Mouse (Mus musculus) intestine, embryonic 15.5 days (tissue): ENCODE measurements around the gene Tcea3. TPM values are rescaled to one million over a fixed set of nuclear protein-coding genes. Genes with fewer than 3 reads are reported as not detected.

Source experiments
- ATAC-seq: fragments of 200-750 bp; cut with Nextera tagmentation; 2 replicates; pipeline ENCODE4 v1.8.0; 2017; ENCODE audit warnings: moderate TSS enrichment, moderate library complexity
- H3K27ac ChIP-seq: fragments of 300-500 bp; sonication (generic); 2 replicates; pipeline ENCODE4 v1.5.1; 2015; ENCODE audit warnings: mild to moderate bottlenecking, inconsistent platforms
- H3K27me3 ChIP-seq: fragments of 300-500 bp; sonication (generic); replicated peaks from 2 replicates; pipeline ENCODE4 v1.6.1; 2015; ENCODE audit warnings: inconsistent platforms
- H3K36me3 ChIP-seq: fragments of 300-500 bp; sonication (generic); 2 replicates; pipeline ENCODE4 v1.6.1; 2015; ENCODE audit warnings: inconsistent platforms
- H3K4me1 ChIP-seq: fragments of 300-500 bp; sonication (generic); replicated peaks from 2 replicates; pipeline ENCODE4 v1.6.1; 2015; ENCODE audit warnings: inconsistent platforms
- H3K4me2 ChIP-seq: fragments of 300-500 bp; sonication (generic); replicated peaks from 2 replicates; pipeline ENCODE4 v1.6.1; 2015; ENCODE audit warnings: mild to moderate bottlenecking, inconsistent platforms
- H3K4me3 ChIP-seq: fragments of 300-500 bp; sonication (generic); replicated peaks from 2 replicates; pipeline ENCODE4 v1.5.1; 2015; ENCODE audit warnings: inconsistent platforms
- H3K9ac ChIP-seq: fragments of 300-500 bp; sonication (generic); 2 replicates; pipeline ENCODE4 v1.6.1; 2015; ENCODE audit warnings: inconsistent platforms
- H3K9me3 ChIP-seq: fragments of 300-500 bp; sonication (generic); 2 replicates; pipeline ENCODE4 v1.6.1; 2016; ENCODE audit warnings: inconsistent platforms
- WGBS: fragments of 180-500 bp; shearing (Covaris S2); methylation state at CpG from one replicate; pipeline ENCODE4 v1.1.7; 2015; 5-methylcytosine and 5-hydroxymethylcytosine counted together
- polyA plus RNA-seq: library from polyadenylated mRNA; unstranded; fragments of >200 nt; fragmentation: Nextera tagmentation; extraction: Ambion mirVana; gene quantifications from 2 replicates; pipeline ENCODE4 v1.2.1, GENCODE M21; 2015

The Tcea3 gene
- polyA plus RNA-seq: 18.3 and 19.0 TPM in 2 replicates

DNA sequence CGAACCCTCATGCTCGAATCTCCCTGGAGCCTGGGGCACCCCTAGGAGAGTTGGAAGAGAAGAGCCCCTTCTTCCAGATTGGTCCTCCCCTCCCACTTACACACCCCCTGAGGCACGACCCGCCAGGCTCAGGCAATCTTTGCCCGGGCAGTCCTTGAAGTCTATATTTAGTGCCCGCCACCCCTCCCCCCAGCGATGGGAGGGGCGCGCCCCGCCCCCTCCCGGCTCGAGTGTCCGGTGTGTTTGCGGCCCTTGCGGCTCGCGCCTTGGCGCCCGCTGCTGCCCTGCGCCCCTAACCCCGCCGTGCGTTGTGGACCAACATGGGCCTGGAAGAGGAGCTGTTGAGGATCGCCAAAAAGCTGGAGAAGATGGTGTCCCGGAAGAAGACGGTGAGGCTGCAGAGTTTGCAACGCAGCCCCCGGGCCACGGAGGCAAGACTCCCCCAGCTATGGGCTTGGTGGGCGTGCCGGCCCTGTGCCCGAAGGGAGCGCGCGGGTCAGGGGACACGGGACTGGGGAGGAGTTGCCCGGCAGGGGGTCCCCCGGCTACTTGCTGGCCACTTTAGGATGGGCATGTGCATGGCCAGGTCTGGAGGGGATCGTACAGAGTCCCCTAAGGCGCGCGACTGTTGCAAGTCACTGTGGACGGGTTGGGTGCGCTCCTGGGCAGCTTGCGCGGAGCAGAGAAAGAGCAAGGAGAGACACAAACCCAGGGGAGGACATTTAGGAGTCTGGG lies at the start of gene Tcea3:
Gene Tcea3, plus strand, starts transcription at position 1 of the 735 bp plus-strand sequence.
- ATAC-seq: peak; percentile 41
- Histone ChIP-seq H3K4me2 (peak within 1 kb of the TSS; percentile 99), H3K9me3 (no peaks in the 10 kb centered on the region), H3K27ac (peak within 1 kb of the TSS; percentile 27; the same call in 1 of the 2 replicates), H3K36me3 (0 out of 2 replicates have a peak, but pooled peaks cover 2% of the 10 kb centered on the region), H3K4me1 (peaks cover 44% of the 10 kb centered on the region), H3K9ac (peak within 1 kb of the TSS; percentile 58), H3K27me3 (peaks cover 12% of the 10 kb centered on the region), H3K4me3 (peak within 1 kb of the TSS; percentile 54)
- whole genome bisulfite sequencing: under 1% methylated on average over 46 of the region's 46 CpGs

DNA sequence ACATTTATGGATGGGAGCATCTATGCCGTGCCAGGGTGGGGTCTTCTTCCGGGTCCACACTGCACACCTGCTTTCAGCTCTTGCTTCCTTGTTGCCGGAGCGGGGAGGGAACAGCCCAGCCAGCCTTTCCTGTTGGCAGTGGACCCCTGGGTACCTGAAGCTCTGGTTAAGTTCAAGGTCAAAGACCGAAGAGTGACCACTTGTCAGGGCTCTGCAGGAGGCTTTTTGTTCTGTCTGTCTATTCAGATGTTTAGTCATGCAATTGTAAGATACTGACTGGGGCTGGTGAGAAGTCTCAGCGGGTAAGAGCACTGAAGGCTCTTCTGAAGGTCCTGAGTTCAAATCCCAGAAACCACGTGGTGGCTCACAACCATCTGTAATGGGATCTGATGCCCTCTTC lies 48.7 kb upstream of the Tcea3 start:
- Histone ChIP-seq H3K9ac (no peak overlapping the region), H3K27ac (no peak overlapping the region), H3K4me2 (no peak overlapping the region), H3K9me3 (no peaks in the 10 kb centered on the region), H3K27me3 (no peaks in the 10 kb centered on the region), H3K36me3 (no peaks in the 10 kb centered on the region), H3K4me1 (peaks cover 6% of the 10 kb centered on the region; the same call in 1 of the 2 replicates), H3K4me3 (no peak overlapping the region)
- ATAC-seq: no peak
- 66% methylated on average over 7 of the region's 7 CpGs for WGBS

DNA sequence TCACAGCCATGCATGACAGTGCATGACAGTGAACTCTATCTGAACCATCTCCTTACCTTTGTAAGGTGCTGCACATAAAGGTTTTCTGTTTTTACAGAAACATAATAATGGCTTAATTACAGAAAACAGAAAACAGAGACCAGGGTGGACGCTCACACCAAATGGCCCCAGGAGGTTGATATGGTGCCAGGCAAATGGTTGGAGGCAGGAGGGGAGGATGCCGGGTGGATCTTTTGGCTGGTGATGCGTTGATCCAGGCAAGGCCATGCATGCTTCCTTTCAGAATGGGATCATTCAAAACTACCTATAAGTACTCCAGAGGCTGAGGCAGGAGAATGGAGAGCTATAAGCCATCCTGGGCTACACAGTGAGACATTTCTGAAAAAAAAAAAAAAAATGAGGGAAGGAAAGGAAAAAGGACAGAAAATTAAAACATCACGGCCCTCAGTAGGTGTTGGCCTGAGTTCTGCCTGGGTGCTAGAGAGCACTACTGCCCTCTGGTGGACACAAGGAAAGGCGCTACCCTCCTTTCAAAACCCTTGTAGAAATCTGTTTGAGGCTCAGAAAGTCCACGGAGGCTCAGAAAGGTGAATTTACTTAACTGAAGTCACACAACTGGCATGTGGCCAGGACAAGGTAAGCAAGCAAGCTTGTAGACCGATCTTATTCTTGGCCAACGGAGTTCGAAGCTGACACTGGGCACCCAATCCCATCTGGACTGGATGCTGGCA lies 47.8 kb upstream of the Tcea3 start:
- H3K27ac ChIP-seq: no peak overlapping the region
- H3K27me3 ChIP-seq: no peaks in the 10 kb centered on the region
- no peaks in the 10 kb centered on the region for H3K9me3 ChIP-seq
- H3K4me1 ChIP-seq: peaks cover 6% of the 10 kb centered on the region; the same call in 1 of the 2 replicates
- no peak overlapping the region for H3K4me2 ChIP-seq
- H3K4me3 ChIP-seq: no peak overlapping the region
- no peak overlapping the region for H3K9ac ChIP-seq
- H3K36me3 ChIP-seq: no peaks in the 10 kb centered on the region
- WGBS: 29% methylated on average over 9 of the region's 9 CpGs
- 0 out of 2 replicates have a peak, but pooled peaks have one; percentile 4 for ATAC-seq

DNA sequence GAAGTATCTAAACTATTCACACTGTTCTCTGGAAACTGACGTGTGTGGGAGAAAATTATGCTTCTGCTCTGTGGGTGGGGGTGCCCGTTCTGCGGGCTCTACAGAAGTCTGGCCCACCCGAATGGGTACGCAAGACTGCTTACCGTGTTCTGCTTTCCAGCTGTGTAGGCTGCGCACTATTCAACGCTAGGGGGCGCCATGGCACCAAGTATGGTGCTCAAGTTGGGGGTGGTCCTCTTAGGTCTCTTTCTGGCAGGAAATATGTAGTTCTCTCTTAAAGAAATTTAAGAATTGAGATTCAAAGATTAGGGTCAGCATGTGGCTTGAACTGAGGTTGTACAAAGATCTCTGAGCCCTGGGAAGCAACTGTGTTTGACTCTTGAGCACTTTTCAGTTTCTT lies 45.0 kb upstream of the Tcea3 start:
- no peak overlapping the region for H3K9ac ChIP-seq
- no peaks in the 10 kb centered on the region for H3K9me3 ChIP-seq
- H3K27me3 ChIP-seq: no peaks in the 10 kb centered on the region
- H3K27ac ChIP-seq: no peak overlapping the region
- WGBS: 8% methylated on average over 9 of the region's 9 CpGs
- H3K4me2 ChIP-seq: no peak overlapping the region
- H3K4me1 ChIP-seq: peaks cover 11% of the 10 kb centered on the region
- no peaks in the 10 kb centered on the region for H3K36me3 ChIP-seq
- H3K4me3 ChIP-seq: no peak overlapping the region
- no peak for ATAC-seq

DNA sequence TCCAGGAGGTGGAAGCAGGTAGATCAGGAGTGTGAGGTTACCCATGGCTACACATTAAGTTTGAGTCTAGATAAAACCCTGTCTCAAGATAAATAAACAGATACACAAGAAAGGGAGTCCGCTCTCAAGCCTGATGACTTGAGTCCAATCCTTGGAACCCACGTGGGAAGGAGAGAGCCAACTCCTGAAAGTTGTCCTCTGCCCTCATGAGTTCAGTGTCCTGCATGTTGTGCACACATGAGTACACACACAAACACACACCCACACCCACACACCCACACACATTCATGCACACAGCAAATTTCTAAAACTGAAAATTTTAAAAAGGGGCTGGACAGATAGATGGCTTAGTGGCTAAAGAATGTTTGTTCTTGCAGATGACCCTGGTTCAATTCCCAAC lies 42.8 kb upstream of the Tcea3 start:
- Histone ChIP-seq H3K27me3 (no peaks in the 10 kb centered on the region), H3K36me3 (no peaks in the 10 kb centered on the region), H3K4me2 (no peak overlapping the region), H3K9ac (no peak overlapping the region), H3K27ac (no peak overlapping the region), H3K9me3 (no peaks in the 10 kb centered on the region), H3K4me3 (no peak overlapping the region), H3K4me1 (peaks cover 17% of the 10 kb centered on the region)
- no peak for ATAC-seq
- 79% methylated on average over 2 of the region's 2 CpGs for WGBS

DNA sequence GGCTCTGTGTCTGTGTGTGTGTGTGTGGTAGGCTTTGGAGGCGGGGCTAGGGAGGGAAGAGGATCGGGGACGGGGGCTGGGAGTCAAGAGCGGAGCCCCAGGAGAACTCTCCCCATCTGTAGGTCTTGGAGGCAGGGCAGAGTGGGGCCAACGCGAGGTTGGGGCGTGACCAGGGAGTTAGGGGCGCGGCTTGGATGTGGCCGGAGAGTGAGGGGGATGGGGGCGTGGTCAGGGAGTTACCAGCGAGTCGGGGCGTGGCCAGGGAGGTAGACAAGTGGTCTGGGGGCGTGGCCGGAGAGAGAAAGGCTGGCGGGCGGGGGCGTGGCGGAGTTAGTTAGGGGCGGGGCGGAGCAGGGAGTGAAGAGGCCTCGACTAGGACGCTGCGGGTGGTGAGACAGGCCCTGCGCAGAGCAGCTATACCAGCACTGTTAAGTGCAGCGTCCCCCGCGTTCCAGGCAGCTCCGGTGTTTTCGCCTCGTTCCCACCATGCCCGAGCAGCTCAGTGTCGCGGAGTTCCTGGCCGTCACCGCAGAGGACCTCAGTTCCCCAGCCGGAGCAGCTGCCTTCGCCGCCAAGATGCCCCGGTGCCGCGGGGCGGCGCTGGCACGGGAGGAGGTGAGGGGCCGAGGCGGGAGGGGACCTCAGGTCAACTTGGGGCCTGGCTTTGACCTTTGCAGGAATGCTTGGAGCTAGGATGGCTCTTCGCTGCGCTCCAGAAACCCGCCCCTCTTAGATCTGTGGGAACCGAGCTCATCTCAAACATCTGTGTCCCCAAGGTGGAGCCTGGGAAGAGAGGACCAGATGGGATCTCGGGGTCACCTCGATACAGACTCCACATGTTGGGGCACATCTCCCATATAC lies 41.3 kb upstream of the Tcea3 start, which contains the start of gene Asap3:
Gene Asap3, plus strand, starts transcription at position 333 of the 861 bp plus-strand sequence.
- Histone ChIP-seq H3K27ac (peak within 1 kb of the TSS; percentile 79), H3K4me3 (peak within 1 kb of the TSS; percentile 63), H3K9ac (peak within 1 kb of the TSS; percentile 66), H3K4me1 (peaks cover 17% of the 10 kb centered on the region), H3K9me3 (no peaks in the 10 kb centered on the region), H3K4me2 (peak within 1 kb of the TSS; percentile 99), H3K36me3 (no peaks in the 10 kb centered on the region), H3K27me3 (no peaks in the 10 kb centered on the region)
- under 1% methylated on average over 54 of the region's 54 CpGs for WGBS
- ATAC-seq: peak; percentile 95

DNA sequence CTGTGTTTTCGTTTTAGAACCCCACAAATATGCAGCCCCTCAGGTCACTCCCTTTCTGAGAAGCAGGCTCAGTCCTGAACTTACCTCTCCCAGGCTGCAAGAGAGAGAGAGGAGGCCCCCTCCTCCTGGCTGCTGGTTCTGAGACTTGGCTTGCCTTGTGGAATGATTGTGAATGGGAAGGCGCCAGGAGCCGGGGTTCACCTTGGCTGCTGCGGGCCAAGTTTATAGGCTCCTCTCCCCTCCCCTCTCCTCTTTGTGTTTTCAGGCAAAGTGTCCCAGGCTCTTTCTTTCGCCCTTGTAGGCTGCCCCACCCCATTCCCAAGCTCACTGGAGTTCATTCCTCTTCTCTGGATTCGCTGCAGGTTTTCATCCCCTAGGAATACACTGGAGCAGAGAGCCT lies 40.6 kb upstream of the Tcea3 start:
- H3K27ac ChIP-seq: peak overlapping the region; percentile 27; the same call in 1 of the 2 replicates

DNA sequence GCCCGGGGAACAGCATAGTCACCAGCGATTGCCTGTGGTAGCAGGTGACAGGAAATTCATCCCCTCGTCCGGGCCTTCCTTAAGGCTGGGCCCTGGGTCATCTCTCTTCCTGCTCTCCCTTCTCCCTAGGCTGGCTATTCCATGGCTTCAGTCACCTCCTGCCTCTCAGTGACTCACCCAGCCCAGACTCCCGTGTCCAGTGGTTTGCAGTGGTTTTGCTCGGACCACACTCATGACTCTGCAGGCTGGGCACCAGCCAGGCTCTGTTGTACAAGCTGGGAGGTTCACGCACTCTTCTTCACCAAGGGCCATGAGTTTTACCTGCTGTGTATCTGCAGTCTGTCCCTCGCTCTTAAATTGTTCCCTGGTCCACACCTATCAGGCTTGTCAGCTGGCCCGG lies 36.6 kb upstream of the Tcea3 start:
- no peaks in the 10 kb centered on the region for H3K36me3 ChIP-seq
- no peaks in the 10 kb centered on the region for H3K27me3 ChIP-seq
- no peak overlapping the region for H3K4me2 ChIP-seq
- no peak overlapping the region for H3K9ac ChIP-seq
- ATAC-seq: no peak
- no peaks in the 10 kb centered on the region for H3K9me3 ChIP-seq
- no peak overlapping the region for H3K4me3 ChIP-seq
- H3K27ac ChIP-seq: no peak overlapping the region
- H3K4me1 ChIP-seq: peaks cover 24% of the 10 kb centered on the region
- WGBS: 78% methylated on average over 9 of the region's 9 CpGs

More for the DNA sequence above, 40.6 kb upstream of the Tcea3 start:
- Histone ChIP-seq H3K4me3 (peak overlapping the region; percentile 63), H3K27me3 (no peaks in the 10 kb centered on the region), H3K9ac (peak overlapping the region; percentile 66), H3K4me2 (peak overlapping the region; percentile 99), H3K9me3 (no peaks in the 10 kb centered on the region), H3K4me1 (peaks cover 17% of the 10 kb centered on the region), H3K36me3 (no peaks in the 10 kb centered on the region)
- WGBS: 4% methylated on average over 6 of the region's 6 CpGs
- peak; percentile 9; the same call in 1 of the 2 replicates for ATAC-seq

DNA sequence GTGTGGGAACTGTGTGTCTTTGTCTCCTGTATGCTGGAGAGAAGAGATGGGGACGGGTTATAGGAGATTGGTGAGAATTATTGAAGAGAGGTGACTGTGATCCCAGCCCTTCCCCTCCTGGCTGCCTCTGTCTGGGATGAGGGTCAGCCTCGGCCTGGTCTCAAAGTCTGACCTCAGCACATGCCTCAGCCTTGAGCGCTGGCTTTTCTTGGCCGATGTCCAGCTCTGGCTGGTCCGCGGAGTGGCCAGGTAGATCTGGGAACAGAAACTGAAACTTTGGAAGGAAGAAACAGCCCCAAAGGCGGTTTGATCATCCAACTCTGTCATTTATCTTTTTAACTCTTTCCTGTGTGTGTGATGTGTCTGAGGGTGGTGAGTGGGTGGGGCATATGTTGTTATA lies 33.9 kb upstream of the Tcea3 start:
- H3K9me3 ChIP-seq: no peaks in the 10 kb centered on the region
- no peak overlapping the region for H3K4me2 ChIP-seq
- H3K4me3 ChIP-seq: no peak overlapping the region
- H3K4me1 ChIP-seq: peaks cover 25% of the 10 kb centered on the region
- 52% methylated on average over 7 of the region's 7 CpGs for WGBS
- no peak overlapping the region for H3K9ac ChIP-seq
- no peaks in the 10 kb centered on the region for H3K27me3 ChIP-seq
- H3K36me3 ChIP-seq: no peaks in the 10 kb centered on the region
- H3K27ac ChIP-seq: no peak overlapping the region
- peak; percentile 24; the same call in 1 of the 2 replicates for ATAC-seq

DNA sequence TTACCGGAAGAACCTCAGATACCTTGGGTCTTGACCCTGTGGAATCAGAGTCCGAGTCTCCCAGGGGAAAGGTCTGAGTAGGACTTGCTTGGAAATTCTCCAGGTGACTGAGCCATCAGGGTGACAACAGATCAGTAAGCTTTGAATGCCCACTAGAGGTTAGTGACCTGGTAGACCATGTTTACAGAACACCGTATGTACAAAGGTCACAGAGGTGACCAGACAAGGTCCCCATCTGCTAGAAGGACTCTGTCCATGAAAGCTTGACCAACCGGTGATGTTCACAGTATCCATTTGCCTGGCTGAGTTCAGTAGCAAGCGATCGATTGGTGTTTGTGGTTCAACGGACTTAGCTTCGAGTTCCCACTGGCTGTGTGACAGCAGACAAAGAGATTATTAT lies 32.7 kb upstream of the Tcea3 start:
- Histone ChIP-seq H3K9me3 (no peaks in the 10 kb centered on the region), H3K27ac (no peak overlapping the region), H3K4me2 (no peak overlapping the region), H3K4me3 (no peak overlapping the region), H3K4me1 (peaks cover 32% of the 10 kb centered on the region), H3K9ac (no peak overlapping the region), H3K36me3 (no peaks in the 10 kb centered on the region), H3K27me3 (no peaks in the 10 kb centered on the region)
- WGBS: 78% methylated on average over 8 of the region's 8 CpGs
- no peak for ATAC-seq

DNA sequence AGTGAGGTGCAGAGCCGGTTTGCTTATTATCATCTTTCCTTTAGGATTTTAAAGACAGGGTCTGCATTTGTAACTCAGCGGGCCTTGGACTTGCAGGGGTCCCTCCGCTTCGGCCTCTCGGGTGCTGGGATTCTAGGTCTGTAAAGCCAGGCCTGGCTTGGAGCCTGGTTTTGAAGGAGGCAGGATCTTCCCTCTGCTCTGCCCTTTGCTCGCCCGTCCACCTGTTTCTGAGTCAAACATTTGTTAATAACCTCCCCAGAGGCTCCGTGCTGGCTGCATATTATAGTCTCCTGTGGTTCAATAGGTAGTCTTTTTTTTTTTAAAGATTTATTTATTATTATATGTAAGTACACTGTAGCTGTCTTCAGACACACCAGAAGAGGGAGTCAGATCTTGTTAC lies 32.0 kb upstream of the Tcea3 start:
- ATAC-seq: no peak
- Histone ChIP-seq H3K4me3 (no peak overlapping the region), H3K4me2 (no peak overlapping the region), H3K9ac (no peak overlapping the region), H3K9me3 (no peaks in the 10 kb centered on the region), H3K27me3 (no peaks in the 10 kb centered on the region), H3K4me1 (peaks cover 39% of the 10 kb centered on the region), H3K36me3 (no peaks in the 10 kb centered on the region), H3K27ac (no peak overlapping the region)
- 80% methylated on average over 8 of the region's 8 CpGs for WGBS

DNA sequence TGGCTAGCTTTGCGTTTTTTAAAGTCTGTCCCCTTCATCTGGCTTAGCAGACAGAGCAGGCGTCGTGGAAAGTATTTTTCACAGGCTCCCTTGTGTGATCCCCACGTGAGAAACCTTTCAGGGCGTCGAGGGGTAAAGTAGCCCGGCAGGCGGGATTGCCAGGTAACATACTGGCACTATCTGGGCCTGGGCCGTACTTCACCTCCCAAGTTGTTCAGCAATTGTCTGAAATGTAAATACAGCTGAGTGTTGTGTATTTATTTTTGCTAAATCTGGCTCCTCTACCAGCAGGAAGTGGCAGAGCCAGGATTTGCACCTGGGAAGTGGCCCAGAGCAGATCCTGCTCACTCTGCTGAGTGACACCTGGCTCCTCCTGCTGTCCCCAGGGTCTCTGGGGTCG lies 30.5 kb upstream of the Tcea3 start:
- no peak for ATAC-seq

More for the DNA sequence above, 30.5 kb upstream of the Tcea3 start:
- Histone ChIP-seq H3K27ac (no peak overlapping the region), H3K27me3 (no peaks in the 10 kb centered on the region), H3K9me3 (no peaks in the 10 kb centered on the region), H3K4me1 (peaks cover 40% of the 10 kb centered on the region), H3K9ac (no peak overlapping the region), H3K4me3 (no peak overlapping the region), H3K4me2 (no peak overlapping the region), H3K36me3 (no peaks in the 10 kb centered on the region)
- WGBS: 43% methylated on average over 10 of the region's 10 CpGs
